Mouse (Mus musculus): ENCODE data around the gene Nup153. TPM values are rescaled to one million over a fixed set of nuclear protein-coding genes. Genes with fewer than 3 reads are reported as not detected.

Gene Nup153
- polyA plus RNA-seq, 1 experiment: 22.7 TPM

GRCm38 (mm10) chr13:46739426-46739825 lies 11.7 kb upstream of the Nup153 start:
- no peak for TF ChIP-seq GATA1 (IDR thresholded peaks at IDR 0.05; ENCODE audit: low read length)

- TF ChIP-seq GATA1 (IDR thresholded peaks at IDR 0.05; ENCODE audit: low read length): no peak
These were observed 9.7 kb upstream of the Nup153 start for GRCm38 (mm10) chr13:46737482-46737881.

- no peak for TF ChIP-seq GATA1 (IDR thresholded peaks at IDR 0.05; ENCODE audit: low read length)
These were observed 8.7 kb upstream of the Nup153 start for GRCm38 (mm10) chr13:46736479-46736865.

- TF ChIP-seq GATA1 (IDR thresholded peaks at IDR 0.05; ENCODE audit: low read length): no peak
These were observed 8.2 kb upstream of the Nup153 start for GRCm38 (mm10) chr13:46735808-46736478.

DNA sequence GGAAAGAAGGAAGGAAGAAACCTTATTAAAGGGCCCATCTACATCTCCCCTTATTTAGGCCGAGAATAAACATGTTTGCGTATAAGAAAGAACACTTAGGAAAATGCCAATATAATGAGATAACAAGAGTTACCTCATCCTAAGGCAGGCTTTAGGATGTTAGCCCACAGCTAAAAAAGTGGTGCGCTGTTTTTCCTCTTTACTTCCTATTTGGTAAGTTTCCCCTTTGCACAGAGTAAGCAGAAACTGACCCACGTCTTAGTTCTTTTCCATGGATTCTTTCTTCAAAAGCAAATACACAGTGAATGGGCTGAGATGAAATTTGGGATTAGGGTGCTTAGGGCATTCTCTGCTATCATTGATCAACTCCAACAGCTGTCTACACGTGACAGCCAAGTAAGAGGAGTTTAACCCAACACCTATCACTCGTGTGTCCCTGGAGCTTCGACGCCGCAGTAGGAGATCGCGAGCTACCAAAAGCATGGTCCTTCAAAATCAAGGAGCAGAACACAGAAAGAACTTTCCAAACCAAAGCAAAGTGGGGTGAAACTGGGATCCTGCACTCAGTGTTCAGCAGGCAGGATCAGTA lies 7.6 kb upstream of the Nup153 start:
- TF ChIP-seq GATA1 (IDR thresholded peaks at IDR 0.05; ENCODE audit: low read length): no peak

DNA sequence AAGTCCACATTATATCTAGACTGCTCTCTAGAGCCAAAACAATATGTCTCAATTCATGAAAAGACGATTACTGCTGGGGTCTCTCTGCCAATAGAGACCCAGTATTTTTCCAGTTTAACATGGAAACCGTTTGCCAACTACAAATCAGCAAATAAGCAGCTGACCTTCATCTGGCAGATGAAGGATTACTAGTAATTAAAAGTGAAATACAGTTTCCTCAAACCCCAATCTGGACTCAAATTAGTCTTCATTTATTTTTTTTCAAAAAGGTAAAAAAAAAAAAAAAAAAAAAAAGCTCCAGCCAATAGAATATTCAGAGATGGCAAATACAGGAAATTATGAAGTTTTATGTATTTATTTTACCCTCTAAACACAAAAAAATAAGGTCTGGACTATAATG lies 2.3 kb upstream of the Nup153 start:
- no peak for TF ChIP-seq GATA1 (IDR thresholded peaks at IDR 0.05; ENCODE audit: low read length)

- no peak for TF ChIP-seq GATA1 (IDR thresholded peaks at IDR 0.05; ENCODE audit: low read length)
These were observed 671 bp upstream of the Nup153 start for GRCm38 (mm10) chr13:46728411-46728810.

GRCm38 (mm10) chr13:46727038-46727836 lies 503 bp downstream of the Nup153 start:
- no peak for TF ChIP-seq GATA1 (IDR thresholded peaks at IDR 0.05; ENCODE audit: low read length)

GRCm38 (mm10) chr13:46726288-46727037 lies 1.3 kb downstream of the Nup153 start:
- TF ChIP-seq GATA1 (IDR thresholded peaks at IDR 0.05; ENCODE audit: low read length): no peak

DNA sequence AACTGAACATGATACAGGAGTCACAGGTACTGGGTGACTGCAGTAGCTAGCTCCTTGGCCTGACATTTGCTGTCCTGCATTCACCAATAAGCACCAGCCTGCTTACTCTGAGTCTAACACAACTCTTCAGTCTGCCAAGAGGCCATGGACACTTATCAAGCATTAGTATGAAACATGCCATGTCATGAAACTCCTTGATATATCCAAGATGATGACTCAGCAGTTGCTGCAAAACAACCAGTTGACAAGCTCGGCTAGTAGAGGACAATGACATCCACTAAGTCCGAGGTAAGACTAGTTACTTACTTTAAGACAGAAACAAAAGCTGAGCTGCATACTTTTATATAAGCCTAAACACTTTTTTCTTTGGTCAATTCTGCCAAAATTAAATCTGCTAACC lies 2.5 kb downstream of the Nup153 start:
- peak; percentile 50 for TF ChIP-seq GATA1 (IDR thresholded peaks at IDR 0.05; ENCODE audit: low read length)

- TF ChIP-seq GATA1 (IDR thresholded peaks at IDR 0.05; ENCODE audit: low read length): no peak
These were observed 3.4 kb downstream of the Nup153 start for GRCm38 (mm10) chr13:46724371-46724770.

GRCm38 (mm10) chr13:46721009-46721408 lies 6.7 kb downstream of the Nup153 start:
- no peak for TF ChIP-seq GATA1 (IDR thresholded peaks at IDR 0.05; ENCODE audit: low read length)

- no peak for TF ChIP-seq GATA1 (IDR thresholded peaks at IDR 0.05; ENCODE audit: low read length)
These were observed 8.8 kb downstream of the Nup153 start for GRCm38 (mm10) chr13:46718893-46719400.

GRCm38 (mm10) chr13:46715976-46716639 lies 11.6 kb downstream of the Nup153 start:
- no peak for TF ChIP-seq GATA1 (IDR thresholded peaks at IDR 0.05; ENCODE audit: low read length)

- no peak for TF ChIP-seq GATA1 (IDR thresholded peaks at IDR 0.05; ENCODE audit: low read length)
These were observed 14.3 kb downstream of the Nup153 start for GRCm38 (mm10) chr13:46713486-46713885.

Data from G1E-ER4 (cell line).